Mouse (Mus musculus) brain, embryonic 14.5 days (tissue): ENCODE measurements around the gene Med20.

Source experiments
- CTCF ChIP-seq: fragments of 200-500 bp; IDR thresholded peaks from 2 replicates; pipeline ENCODE4 v1.5.1; 2012; ENCODE audit warnings: inconsistent platforms, mild to moderate bottlenecking, moderate library complexity, borderline replicate concordance; ENCODE audit not compliant: insufficient read depth, insufficient read length; ENCODE audit errors: extremely low read depth
- POLR2A ChIP-seq: fragments of 200-500 bp; IDR thresholded peaks from 2 replicates; pipeline ENCODE4 v1.6.1; 2012; ENCODE audit warnings: mild to moderate bottlenecking, inconsistent platforms, borderline replicate concordance; ENCODE audit not compliant: poor library complexity, insufficient read depth, insufficient read length, severe bottlenecking; ENCODE audit errors: extremely low read depth

GRCm38 (mm10) chr17:47596162-47596838 is 15.1 kb upstream of the Med20 start:
- TF ChIP-seq CTCF (no peak), POLR2A (no peak)
